In the genomic region with DNA sequence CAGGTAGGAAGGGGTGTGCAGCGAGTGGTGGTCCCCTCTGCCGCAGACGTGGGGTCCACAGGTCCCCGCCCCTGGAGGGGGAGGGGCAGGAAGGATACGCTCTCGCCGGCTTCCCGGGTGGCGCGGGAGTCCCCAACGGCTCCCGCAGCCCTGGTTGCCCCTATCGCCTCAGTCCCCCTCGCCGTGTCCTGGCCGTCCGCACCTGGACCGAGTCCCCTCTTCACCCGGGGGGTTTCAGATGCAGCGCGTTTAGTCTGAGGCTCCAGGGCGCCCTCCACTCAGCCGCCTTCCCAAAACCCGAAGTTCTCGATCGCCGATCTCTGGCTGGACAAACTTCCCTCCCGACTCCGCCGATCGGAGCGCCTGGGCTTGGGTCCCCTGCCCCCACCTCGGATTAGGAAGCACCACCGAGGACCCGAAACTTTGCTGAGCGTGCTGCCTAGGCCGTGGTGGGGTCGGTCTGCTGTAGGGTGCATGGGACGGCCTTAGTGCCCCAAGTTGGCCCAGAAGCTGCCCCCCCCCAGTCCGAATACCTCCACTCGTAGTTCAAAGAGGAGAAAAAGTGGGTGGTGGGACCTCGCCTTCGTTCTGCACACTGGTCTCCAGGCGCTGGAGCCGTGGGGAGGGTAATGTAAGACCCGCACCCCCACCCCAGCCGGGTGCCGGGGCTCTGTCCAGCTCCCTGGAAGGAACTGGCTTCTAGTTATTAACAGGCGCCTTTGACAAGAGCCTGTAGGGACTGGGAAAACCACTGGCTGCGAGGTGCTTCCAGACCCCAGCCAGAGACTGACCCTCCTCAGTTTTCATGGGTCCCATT, we compare ENCODE assay signal across 8 mouse cellular contexts. TPM values are rescaled to one million over a fixed set of nuclear protein-coding genes. Genes with fewer than 3 reads are reported as not detected.
DNase-seq lines count a peak whose midpoint lies in the region; ATAC-seq and TF ChIP-seq lines count a peak whose summit lies in the region.

No protein-coding gene starts in this region.

- no peak overlapping the region for H3K27ac ChIP-seq in lung, embryonic 14.5 days (ENCODE audit: low read depth)
- no peak overlapping the region for H3K27ac ChIP-seq in embryonic facial prominence, embryonic 13.5 days

- H3K9ac ChIP-seq in lung, embryonic 14.5 days = peak overlapping the region; percentile 56
- H3K9ac ChIP-seq in embryonic facial prominence, embryonic 13.5 days = peak overlapping the region; percentile 75

- 0 out of 2 replicates have a peak, but pooled peaks cover 7% of the 10 kb centered on the region for H3K4me1 ChIP-seq in lung, embryonic 14.5 days (ENCODE audit: insufficient read depth)
- peaks cover 50% of the 10 kb centered on the region for H3K4me1 ChIP-seq in embryonic facial prominence, embryonic 13.5 days

- peak overlapping the region; percentile 99 for H3K4me2 ChIP-seq in lung, embryonic 14.5 days
- peak overlapping the region; percentile 98 for H3K4me2 ChIP-seq in embryonic facial prominence, embryonic 13.5 days

- TF ChIP-seq CTCF in lung, embryonic 14.5 days (IDR thresholded peaks at IDR 0.05; ENCODE audit: low read depth) = no peak

- intact Hi-C loops in left cerebral cortex, postnatal 14 days (cut with DNase I) = loop anchor here (5.0 to 10.0 kb wide), 4 partner anchors 128 to 378 kb away; no protein-coding TSS in a partner anchor
- intact Hi-C loops in left cerebral cortex, postnatal 36 days (cut with DNase I) = loop anchor here (5.0 kb wide), 1 partner anchor 383 kb away; no protein-coding TSS in a partner anchor

- no peak; the same call in 1 of the 2 replicates for ATAC-seq in lung, embryonic 14.5 days (ENCODE audit: insufficient read depth)
- no peak for ATAC-seq in embryonic facial prominence, embryonic 13.5 days (ENCODE audit: insufficient number of reproducible peaks, insufficient read depth, low FRiP score, low TSS enrichment, low read depth)

- DNase-seq in lung, embryonic 14.5 days = peak; percentile 45
- no peak for DNase-seq in lung, postnatal 36 days
- peak; percentile 11 for DNase-seq in induced T-regulatory cell, adult 2 months (ENCODE audit: low read depth)
- peak; percentile 16 for DNase-seq in mesoderm, embryonic 11.5 days (ENCODE audit: low read depth, low spot score)
- DNase-seq in left cerebral cortex, postnatal 14 days (ENCODE audit: low spot score in 2 of 2) = no peak
- no peak for DNase-seq in frontal cortex, adult 2 months (ENCODE audit: extremely low spot score in 1 of 2, low spot score in 1 of 2)
- DNase-seq in left cerebral cortex, postnatal 36 days (ENCODE audit: low spot score in 2 of 2) = no peak

- H3K9me3 ChIP-seq in lung, embryonic 14.5 days (ENCODE audit: low read depth, low read length) = no peaks in the 10 kb centered on the region
- H3K9me3 ChIP-seq in embryonic facial prominence, embryonic 13.5 days = no peaks in the 10 kb centered on the region

- H3K27me3 ChIP-seq in lung, embryonic 14.5 days (ENCODE audit: insufficient read depth, low read length) = peaks cover 88% of the 10 kb centered on the region
- H3K27me3 ChIP-seq in embryonic facial prominence, embryonic 13.5 days = peaks cover 98% of the 10 kb centered on the region

- peak overlapping the region; percentile 61 for H3K4me3 ChIP-seq in lung, embryonic 14.5 days (ENCODE audit: low read depth, low read length)
- H3K4me3 ChIP-seq in embryonic facial prominence, embryonic 13.5 days = peak overlapping the region; percentile 70

- no peaks in the 10 kb centered on the region for H3K36me3 ChIP-seq in lung, embryonic 14.5 days (ENCODE audit: insufficient read depth)
- no peaks in the 10 kb centered on the region for H3K36me3 ChIP-seq in embryonic facial prominence, embryonic 13.5 days

- WGBS in lung, embryonic 14.5 days = under 1% methylated on average over 50 of the region's 50 CpGs
- WGBS in embryonic facial prominence, embryonic 13.5 days = under 1% methylated on average over 47 of the region's 50 CpGs

RNA-seq across cellular contexts. Expression of a gene that starts 1.3 kb away (rescaled TPM):
- polyA plus RNA-seq in lung, embryonic 14.5 days (2014; fragmentation: Nextera tagmentation; extraction: Ambion mirVana) = 0.12 and 0.46 TPM in 2 replicates
- polyA plus RNA-seq in embryonic facial prominence, embryonic 13.5 days (2015; fragmentation: Nextera tagmentation; extraction: Ambion mirVana) = 1.4 TPM in 2 replicates
- total RNA-seq in left cerebral cortex, postnatal 14 days (2021) = 10 to 100 TPM; 38.6 to 41.7 TPM
- polyA plus RNA-seq in frontal cortex, adult 2 months (2012; rRNA removed) = 33.4 and 38.0 TPM in 2 replicates
- total RNA-seq in left cerebral cortex, postnatal 36 days (2021) = 10 to 100 TPM; 32.8 to 34.6 TPM

Comparison
In these comparisons a context has a peak if more than half of its experiments do, and no peak if none do; other contexts are left out.
1. DNase-seq: peak in lung, embryonic 14.5 days (single experiment), induced T-regulatory cell, adult 2 months (single experiment) and mesoderm, embryonic 11.5 days (single experiment); none in lung, postnatal 36 days (single experiment), left cerebral cortex, postnatal 14 days (0 of 2), frontal cortex, adult 2 months (0 of 2) and left cerebral cortex, postnatal 36 days (0 of 2).
2. RNA of a gene that starts 1.3 kb away (polyA plus RNA-seq): 33.4 to 38.0 TPM in frontal cortex, adult 2 months; 1.4 TPM in embryonic facial prominence, embryonic 13.5 days and 0.12 to 0.46 TPM in lung, embryonic 14.5 days; every median in the first group is over 10 times any median in the second.